Mouse (Mus musculus): ENCODE data around the gene Lonrf2. TPM values are rescaled to one million over a fixed set of nuclear protein-coding genes. Genes with fewer than 3 reads are reported as not detected.

Lonrf2 gene
- polyA plus RNA-seq, 1 experiment from 2014 or later = 18.4 TPM

DNA sequence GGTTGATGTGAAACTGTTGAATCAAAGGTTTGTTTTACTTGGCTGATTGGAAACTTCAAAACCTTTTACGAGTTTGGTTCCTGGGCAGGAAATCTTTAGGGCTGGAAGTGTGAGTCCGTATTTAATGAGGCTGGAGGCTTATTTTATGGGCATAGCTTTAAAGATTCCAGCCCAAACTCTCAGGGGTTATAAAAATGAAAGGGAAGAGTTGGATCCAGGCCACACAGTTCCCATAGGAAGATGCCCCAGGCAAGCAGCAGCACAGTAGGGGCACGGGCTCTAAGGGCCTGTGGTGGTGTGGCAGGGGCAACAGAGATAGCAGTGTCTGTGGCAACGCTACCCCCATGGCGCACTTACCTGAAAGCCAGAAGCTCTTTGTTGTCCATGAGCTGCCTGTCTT lies 29.7 kb upstream of the Lonrf2 start:
- H3K4me3 ChIP-seq (ENCODE audit: low read length) = no peak overlapping the region

GRCm38 (mm10) chr1:38864341-38864740 lies 27.8 kb upstream of the Lonrf2 start:
- WGBS = 85% methylated on average over 9 of the region's 9 CpGs
- peaks cover 16% of the 10 kb centered on the region; the same call in 1 of the 2 replicates for H3K36me3 ChIP-seq (ENCODE audit: control insufficient read depth, insufficient read depth, low read length)
- H3K4me2 ChIP-seq (ENCODE audit: low read length) = no peak overlapping the region
- H3K9me3 ChIP-seq (ENCODE audit: control insufficient read depth, low read length) = no peaks in the 10 kb centered on the region
- H3K27ac ChIP-seq (ENCODE audit: low read depth, low read length) = no peak overlapping the region
- H3K4me1 ChIP-seq (ENCODE audit: control insufficient read depth, insufficient read depth, low read depth, low read length) = peaks cover 5% of the 10 kb centered on the region; the same call in 1 of the 2 replicates
- H3K27me3 ChIP-seq (replicated peaks; ENCODE audit: control insufficient read depth, insufficient read depth, low read length) = no peaks in the 10 kb centered on the region
- no peak overlapping the region for H3K9ac ChIP-seq (ENCODE audit: low read depth, low read length)
- no peak for ATAC-seq
- H3K4me3 ChIP-seq (ENCODE audit: low read length) = no peak overlapping the region

More for the DNA sequence above, 29.7 kb upstream of the Lonrf2 start:
- no peak for ATAC-seq
- H3K4me1 ChIP-seq (ENCODE audit: control insufficient read depth, insufficient read depth, low read depth, low read length) = no peaks in the 10 kb centered on the region
- H3K9me3 ChIP-seq (ENCODE audit: control insufficient read depth, low read length) = no peaks in the 10 kb centered on the region
- H3K9ac ChIP-seq (ENCODE audit: low read depth, low read length) = no peak overlapping the region
- no peaks in the 10 kb centered on the region for H3K27me3 ChIP-seq (replicated peaks; ENCODE audit: control insufficient read depth, insufficient read depth, low read length)
- no peak overlapping the region for H3K4me2 ChIP-seq (ENCODE audit: low read length)
- peaks cover 19% of the 10 kb centered on the region for H3K36me3 ChIP-seq (ENCODE audit: control insufficient read depth, insufficient read depth, low read length)
- WGBS = 90% methylated on average over 5 of the region's 5 CpGs
- no peak overlapping the region for H3K27ac ChIP-seq (ENCODE audit: low read depth, low read length)

DNA sequence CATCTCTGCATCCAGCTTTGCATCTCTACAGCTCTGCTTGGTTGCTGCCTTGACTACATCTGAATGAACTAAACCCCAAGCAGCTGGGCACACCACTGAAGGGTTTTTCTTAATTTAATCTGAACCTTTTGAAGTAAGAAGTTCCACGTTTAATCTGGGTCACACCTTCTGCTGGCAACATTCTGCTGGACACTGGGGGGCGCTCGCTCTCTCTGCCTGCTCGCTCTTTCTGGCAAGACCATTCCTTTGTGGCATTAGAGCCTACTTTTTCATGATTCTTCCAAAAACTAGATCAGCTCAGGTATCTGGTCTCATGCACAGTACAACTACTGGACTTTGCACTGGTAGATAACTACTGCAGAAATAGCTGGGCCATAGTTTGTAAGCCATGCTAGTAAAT lies 25.7 kb upstream of the Lonrf2 start:
- Histone ChIP-seq H3K9ac (ENCODE audit: low read depth, low read length) (no peak overlapping the region), H3K9me3 (ENCODE audit: control insufficient read depth, low read length) (no peaks in the 10 kb centered on the region), H3K27me3 (replicated peaks; ENCODE audit: control insufficient read depth, insufficient read depth, low read length) (no peaks in the 10 kb centered on the region), H3K36me3 (ENCODE audit: control insufficient read depth, insufficient read depth, low read length) (peaks cover 9% of the 10 kb centered on the region; the same call in 1 of the 2 replicates), H3K4me3 (ENCODE audit: low read length) (no peak overlapping the region), H3K4me1 (ENCODE audit: control insufficient read depth, insufficient read depth, low read depth, low read length) (peaks cover 5% of the 10 kb centered on the region; the same call in 1 of the 2 replicates), H3K4me2 (ENCODE audit: low read length) (no peak overlapping the region), H3K27ac (ENCODE audit: low read depth, low read length) (no peak overlapping the region)
- ATAC-seq = no peak
- WGBS = 18% methylated on average over 4 of the region's 4 CpGs

DNA sequence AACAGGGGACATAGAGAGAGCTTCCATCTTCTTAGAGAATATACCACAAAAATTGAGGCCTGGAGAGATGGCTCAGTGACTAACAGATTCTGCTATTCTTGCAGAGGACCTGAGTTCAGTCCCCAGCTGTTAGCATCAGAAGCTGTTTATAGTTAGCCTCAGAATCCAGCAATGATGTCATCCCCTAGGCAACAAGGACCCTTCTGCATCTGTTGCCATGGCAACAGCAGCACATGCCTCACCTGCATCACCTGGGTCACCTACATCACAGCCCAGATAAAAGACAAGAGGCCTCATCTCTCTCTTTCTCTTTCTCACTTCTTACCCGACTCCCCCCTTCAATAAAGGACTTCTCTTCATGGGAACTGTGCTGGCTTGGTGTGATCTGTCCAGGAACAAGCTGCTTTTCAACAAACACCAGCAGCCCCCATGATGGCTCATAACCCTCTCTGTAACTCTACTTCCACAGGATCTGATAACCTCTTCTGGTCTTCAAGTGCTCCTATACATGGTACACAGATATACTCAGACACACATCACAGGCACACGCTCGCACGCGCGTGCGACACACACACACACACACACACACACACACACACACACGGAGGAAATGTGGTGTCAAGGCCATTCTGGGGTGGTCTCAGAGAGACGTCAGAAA lies 24.5 kb upstream of the Lonrf2 start:
- 85% methylated on average over 9 of the region's 9 CpGs for WGBS

DNA sequence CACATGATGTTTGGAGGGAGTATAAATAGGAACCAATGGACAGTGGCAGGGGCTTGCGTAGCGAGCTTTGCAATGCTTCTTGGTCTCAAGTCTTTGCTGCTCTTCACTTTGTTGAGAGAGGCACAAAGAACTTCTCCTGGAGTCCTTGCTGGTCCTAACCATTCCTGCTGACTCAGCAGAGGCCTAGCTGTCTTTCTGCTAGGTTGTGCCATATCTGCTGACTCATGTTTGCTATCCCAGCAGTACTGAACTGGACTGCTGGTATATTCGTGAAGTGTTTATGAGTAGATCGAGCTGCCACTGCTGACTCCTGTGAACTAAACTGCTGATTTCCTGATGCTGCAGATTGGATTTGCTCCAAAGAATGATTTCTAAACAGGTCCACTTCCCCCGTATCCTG lies 23.7 kb upstream of the Lonrf2 start:
- Histone ChIP-seq H3K27me3 (replicated peaks; ENCODE audit: control insufficient read depth, insufficient read depth, low read length) (no peaks in the 10 kb centered on the region), H3K4me3 (ENCODE audit: low read length) (no peak overlapping the region), H3K4me2 (ENCODE audit: low read length) (no peak overlapping the region), H3K9me3 (ENCODE audit: control insufficient read depth, low read length) (no peaks in the 10 kb centered on the region), H3K4me1 (ENCODE audit: control insufficient read depth, insufficient read depth, low read depth, low read length) (peaks cover 5% of the 10 kb centered on the region; the same call in 1 of the 2 replicates), H3K9ac (ENCODE audit: low read depth, low read length) (no peak overlapping the region), H3K36me3 (ENCODE audit: control insufficient read depth, insufficient read depth, low read length) (0 out of 2 replicates have a peak, but pooled peaks cover 5% of the 10 kb centered on the region), H3K27ac (ENCODE audit: low read depth, low read length) (no peak overlapping the region)
- ATAC-seq = no peak
- 72% methylated on average over 5 of the region's 5 CpGs for WGBS

More for the DNA sequence above, 24.5 kb upstream of the Lonrf2 start:
- no peak overlapping the region for H3K4me2 ChIP-seq (ENCODE audit: low read length)
- no peaks in the 10 kb centered on the region for H3K9me3 ChIP-seq (ENCODE audit: control insufficient read depth, low read length)
- peak; percentile 76 for ATAC-seq
- H3K27me3 ChIP-seq (replicated peaks; ENCODE audit: control insufficient read depth, insufficient read depth, low read length) = no peaks in the 10 kb centered on the region
- H3K4me1 ChIP-seq (ENCODE audit: control insufficient read depth, insufficient read depth, low read depth, low read length) = peaks cover 5% of the 10 kb centered on the region; the same call in 1 of the 2 replicates
- H3K9ac ChIP-seq (ENCODE audit: low read depth, low read length) = no peak overlapping the region
- H3K4me3 ChIP-seq (ENCODE audit: low read length) = no peak overlapping the region
- H3K27ac ChIP-seq (ENCODE audit: low read depth, low read length) = no peak overlapping the region
- H3K36me3 ChIP-seq (ENCODE audit: control insufficient read depth, insufficient read depth, low read length) = 0 out of 2 replicates have a peak, but pooled peaks cover 5% of the 10 kb centered on the region

GRCm38 (mm10) chr1:38856196-38856595 lies 19.7 kb upstream of the Lonrf2 start:
- WGBS = 12% methylated on average over 3 of the region's 3 CpGs
- no peak for ATAC-seq
- no peaks in the 10 kb centered on the region for H3K36me3 ChIP-seq (ENCODE audit: control insufficient read depth, insufficient read depth, low read length)

GRCm38 (mm10) chr1:38852250-38852649 lies 15.7 kb upstream of the Lonrf2 start:
- Histone ChIP-seq H3K4me3 (ENCODE audit: low read length) (no peak overlapping the region), H3K9me3 (ENCODE audit: control insufficient read depth, low read length) (no peaks in the 10 kb centered on the region), H3K4me1 (ENCODE audit: control insufficient read depth, insufficient read depth, low read depth, low read length) (peaks cover 8% of the 10 kb centered on the region), H3K9ac (ENCODE audit: low read depth, low read length) (no peak overlapping the region), H3K4me2 (ENCODE audit: low read length) (no peak overlapping the region), H3K27ac (ENCODE audit: low read depth, low read length) (no peak overlapping the region), H3K27me3 (replicated peaks; ENCODE audit: control insufficient read depth, insufficient read depth, low read length) (no peaks in the 10 kb centered on the region), H3K36me3 (ENCODE audit: control insufficient read depth, insufficient read depth, low read length) (no peaks in the 10 kb centered on the region)
- no peak for ATAC-seq
- WGBS = 57% methylated on average over 2 of the region's 2 CpGs

More at GRCm38 (mm10) chr1:38856196-38856595, 19.7 kb upstream of the Lonrf2 start:
- Histone ChIP-seq H3K27me3 (replicated peaks; ENCODE audit: control insufficient read depth, insufficient read depth, low read length) (no peaks in the 10 kb centered on the region), H3K4me1 (ENCODE audit: control insufficient read depth, insufficient read depth, low read depth, low read length) (peaks cover 5% of the 10 kb centered on the region; the same call in 1 of the 2 replicates), H3K9ac (ENCODE audit: low read depth, low read length) (no peak overlapping the region), H3K27ac (ENCODE audit: low read depth, low read length) (no peak overlapping the region), H3K4me2 (ENCODE audit: low read length) (no peak overlapping the region), H3K4me3 (ENCODE audit: low read length) (no peak overlapping the region), H3K9me3 (ENCODE audit: control insufficient read depth, low read length) (no peaks in the 10 kb centered on the region)

GRCm38 (mm10) chr1:38850650-38851049 lies 14.1 kb upstream of the Lonrf2 start:
- Histone ChIP-seq H3K36me3 (ENCODE audit: control insufficient read depth, insufficient read depth, low read length) (no peaks in the 10 kb centered on the region), H3K9ac (ENCODE audit: low read depth, low read length) (no peak overlapping the region), H3K27ac (ENCODE audit: low read depth, low read length) (no peak overlapping the region), H3K4me3 (ENCODE audit: low read length) (no peak overlapping the region), H3K9me3 (ENCODE audit: control insufficient read depth, low read length) (no peaks in the 10 kb centered on the region), H3K4me1 (ENCODE audit: control insufficient read depth, insufficient read depth, low read depth, low read length) (peaks cover 8% of the 10 kb centered on the region), H3K4me2 (ENCODE audit: low read length) (no peak overlapping the region), H3K27me3 (replicated peaks; ENCODE audit: control insufficient read depth, insufficient read depth, low read length) (no peaks in the 10 kb centered on the region)
- no peak for ATAC-seq
- 92% methylated on average over 2 of the region's 2 CpGs for WGBS

- Histone ChIP-seq H3K36me3 (ENCODE audit: control insufficient read depth, insufficient read depth, low read length) (no peaks in the 10 kb centered on the region), H3K4me2 (ENCODE audit: low read length) (peak overlapping the region; percentile 47; the same call in 1 of the 2 replicates), H3K4me1 (ENCODE audit: control insufficient read depth, insufficient read depth, low read depth, low read length) (peaks cover 8% of the 10 kb centered on the region), H3K4me3 (ENCODE audit: low read length) (no peak overlapping the region), H3K9me3 (ENCODE audit: control insufficient read depth, low read length) (no peaks in the 10 kb centered on the region), H3K9ac (ENCODE audit: low read depth, low read length) (no peak overlapping the region), H3K27me3 (replicated peaks; ENCODE audit: control insufficient read depth, insufficient read depth, low read length) (no peaks in the 10 kb centered on the region), H3K27ac (ENCODE audit: low read depth, low read length) (0 out of 2 replicates have a peak overlapping the region, but pooled peaks have one; percentile 25)
- 18% methylated on average over 2 of the region's 2 CpGs for WGBS
- ATAC-seq = peak; percentile 27; the same call in 1 of the 2 replicates
Measured at GRCm38 (mm10) chr1:38848451-38849289, 12.2 kb upstream of the Lonrf2 start.

Measured in hindbrain, embryonic 16.5 days (tissue).